Mouse (Mus musculus): ENCODE results near the gene Sorl1. TPM values are rescaled to one million over a fixed set of nuclear protein-coding genes. Genes with fewer than 3 reads are reported as not detected.

Gene Sorl1
- polyA plus RNA-seq, 1 experiment from 2014 or later, result 8.8 TPM

GRCm38 (mm10) chr9:42076256-42076849 is 47.7 kb downstream of the Sorl1 start:
- ATAC-seq (ENCODE audit: low FRiP score, low TSS enrichment) (no peak), DNase-seq (no peak)
- 93% methylated on average over 10 of the region's 10 CpGs for WGBS

GRCm38 (mm10) chr9:42075241-42075640 is 48.9 kb downstream of the Sorl1 start:
- DNase-seq, result no peak
- peaks cover 4% of the 10 kb centered on the region; the same call in 1 of the 2 replicates for H3K36me3 ChIP-seq (ENCODE audit: control insufficient read depth, insufficient read depth, low read length)
- WGBS, result 24% methylated on average over 2 of the region's 2 CpGs
- H3K4me2 ChIP-seq (ENCODE audit: low read length), result no peak overlapping the region
- H3K27ac ChIP-seq (replicated peaks; ENCODE audit: low read depth, low read length), result no peak overlapping the region
- no peaks in the 10 kb centered on the region for H3K9me3 ChIP-seq (ENCODE audit: control insufficient read depth, low read length)
- no peaks in the 10 kb centered on the region for H3K4me1 ChIP-seq (ENCODE audit: control insufficient read depth, insufficient read depth, low read length)
- H3K4me3 ChIP-seq (replicated peaks; ENCODE audit: low read depth, low read length), result no peak overlapping the region
- no peak overlapping the region for H3K9ac ChIP-seq (replicated peaks; ENCODE audit: low read length)
- no peak for ATAC-seq (ENCODE audit: low FRiP score, low TSS enrichment)
- H3K27me3 ChIP-seq (ENCODE audit: control insufficient read depth, insufficient read depth, low read length), result no peaks in the 10 kb centered on the region

More at GRCm38 (mm10) chr9:42076256-42076849, 47.7 kb downstream of the Sorl1 start:
- Histone ChIP-seq H3K36me3 (ENCODE audit: control insufficient read depth, insufficient read depth, low read length) (no peaks in the 10 kb centered on the region), H3K4me1 (ENCODE audit: control insufficient read depth, insufficient read depth, low read length) (no peaks in the 10 kb centered on the region), H3K27me3 (ENCODE audit: control insufficient read depth, insufficient read depth, low read length) (no peaks in the 10 kb centered on the region), H3K4me2 (ENCODE audit: low read length) (no peak overlapping the region), H3K27ac (replicated peaks; ENCODE audit: low read depth, low read length) (no peak overlapping the region), H3K9me3 (ENCODE audit: control insufficient read depth, low read length) (no peaks in the 10 kb centered on the region), H3K4me3 (replicated peaks; ENCODE audit: low read depth, low read length) (no peak overlapping the region), H3K9ac (replicated peaks; ENCODE audit: low read length) (no peak overlapping the region)

GRCm38 (mm10) chr9:42072010-42072409 is 52.1 kb downstream of the Sorl1 start:
- H3K9me3 ChIP-seq (ENCODE audit: control insufficient read depth, low read length), result no peaks in the 10 kb centered on the region
- DNase-seq, result peak; percentile 22
- no peak overlapping the region for H3K4me2 ChIP-seq (ENCODE audit: low read length)
- H3K27ac ChIP-seq (replicated peaks; ENCODE audit: low read depth, low read length), result no peak overlapping the region
- peaks cover 4% of the 10 kb centered on the region; the same call in 1 of the 2 replicates for H3K36me3 ChIP-seq (ENCODE audit: control insufficient read depth, insufficient read depth, low read length)
- no peaks in the 10 kb centered on the region for H3K27me3 ChIP-seq (ENCODE audit: control insufficient read depth, insufficient read depth, low read length)
- no peak overlapping the region for H3K9ac ChIP-seq (replicated peaks; ENCODE audit: low read length)
- ATAC-seq (ENCODE audit: low FRiP score, low TSS enrichment), result no peak
- no peak overlapping the region for H3K4me3 ChIP-seq (replicated peaks; ENCODE audit: low read depth, low read length)
- H3K4me1 ChIP-seq (ENCODE audit: control insufficient read depth, insufficient read depth, low read length), result 0 out of 2 replicates have a peak, but pooled peaks cover 4% of the 10 kb centered on the region
- WGBS, result 66% methylated on average over 4 of the region's 4 CpGs

GRCm38 (mm10) chr9:42070856-42071255 is 53.2 kb downstream of the Sorl1 start:
- peaks cover 4% of the 10 kb centered on the region; the same call in 1 of the 2 replicates for H3K36me3 ChIP-seq (ENCODE audit: control insufficient read depth, insufficient read depth, low read length)
- ATAC-seq (ENCODE audit: low FRiP score, low TSS enrichment) (no peak), DNase-seq (no peak)
- H3K4me3 ChIP-seq (replicated peaks; ENCODE audit: low read depth, low read length), result no peak overlapping the region
- no peak overlapping the region for H3K4me2 ChIP-seq (ENCODE audit: low read length)
- WGBS, result 95% methylated on average over 6 of the region's 6 CpGs
- H3K9me3 ChIP-seq (ENCODE audit: control insufficient read depth, low read length), result no peaks in the 10 kb centered on the region
- no peak overlapping the region for H3K9ac ChIP-seq (replicated peaks; ENCODE audit: low read length)
- H3K27me3 ChIP-seq (ENCODE audit: control insufficient read depth, insufficient read depth, low read length), result no peaks in the 10 kb centered on the region
- no peak overlapping the region for H3K27ac ChIP-seq (replicated peaks; ENCODE audit: low read depth, low read length)
- H3K4me1 ChIP-seq (ENCODE audit: control insufficient read depth, insufficient read depth, low read length), result 0 out of 2 replicates have a peak, but pooled peaks cover 4% of the 10 kb centered on the region

- Histone ChIP-seq H3K27ac (replicated peaks; ENCODE audit: low read depth, low read length) (no peak overlapping the region), H3K4me2 (ENCODE audit: low read length) (no peak overlapping the region), H3K36me3 (ENCODE audit: control insufficient read depth, insufficient read depth, low read length) (peaks cover 4% of the 10 kb centered on the region; the same call in 1 of the 2 replicates), H3K4me1 (ENCODE audit: control insufficient read depth, insufficient read depth, low read length) (0 out of 2 replicates have a peak, but pooled peaks cover 4% of the 10 kb centered on the region), H3K27me3 (ENCODE audit: control insufficient read depth, insufficient read depth, low read length) (no peaks in the 10 kb centered on the region), H3K4me3 (replicated peaks; ENCODE audit: low read depth, low read length) (no peak overlapping the region), H3K9ac (replicated peaks; ENCODE audit: low read length) (no peak overlapping the region), H3K9me3 (ENCODE audit: control insufficient read depth, low read length) (no peaks in the 10 kb centered on the region)
- 98% methylated on average over 5 of the region's 5 CpGs for WGBS
- ATAC-seq (ENCODE audit: low FRiP score, low TSS enrichment) (no peak), DNase-seq (no peak)
Observed at GRCm38 (mm10) chr9:42069471-42069870, 54.6 kb downstream of the Sorl1 start.

- H3K27ac ChIP-seq (replicated peaks; ENCODE audit: low read depth, low read length), result 0 out of 2 replicates have a peak overlapping the region, but pooled peaks have one; percentile 8
Observed at GRCm38 (mm10) chr9:42067950-42068349, 56.1 kb downstream of the Sorl1 start.

GRCm38 (mm10) chr9:42065756-42066155 is 58.3 kb downstream of the Sorl1 start:
- Histone ChIP-seq H3K27me3 (ENCODE audit: control insufficient read depth, insufficient read depth, low read length) (no peaks in the 10 kb centered on the region), H3K4me2 (ENCODE audit: low read length) (no peak overlapping the region), H3K27ac (replicated peaks; ENCODE audit: low read depth, low read length) (no peak overlapping the region), H3K36me3 (ENCODE audit: control insufficient read depth, insufficient read depth, low read length) (peaks cover 2% of the 10 kb centered on the region; the same call in 1 of the 2 replicates), H3K4me1 (ENCODE audit: control insufficient read depth, insufficient read depth, low read length) (0 out of 2 replicates have a peak, but pooled peaks cover 4% of the 10 kb centered on the region), H3K9me3 (ENCODE audit: control insufficient read depth, low read length) (no peaks in the 10 kb centered on the region), H3K4me3 (replicated peaks; ENCODE audit: low read depth, low read length) (no peak overlapping the region), H3K9ac (replicated peaks; ENCODE audit: low read length) (no peak overlapping the region)
- ATAC-seq (ENCODE audit: low FRiP score, low TSS enrichment), result no peak
- DNase-seq, result no peak
- 89% methylated on average over 1 of the region's 1 CpGs for WGBS

More at GRCm38 (mm10) chr9:42067950-42068349, 56.1 kb downstream of the Sorl1 start:
- H3K4me2 ChIP-seq (ENCODE audit: low read length), result no peak overlapping the region
- no peak overlapping the region for H3K9ac ChIP-seq (replicated peaks; ENCODE audit: low read length)
- DNase-seq, result peak; percentile 40
- H3K9me3 ChIP-seq (ENCODE audit: control insufficient read depth, low read length), result no peaks in the 10 kb centered on the region
- 58% methylated on average over 9 of the region's 9 CpGs for WGBS
- H3K36me3 ChIP-seq (ENCODE audit: control insufficient read depth, insufficient read depth, low read length), result peaks cover 4% of the 10 kb centered on the region; the same call in 1 of the 2 replicates
- H3K27me3 ChIP-seq (ENCODE audit: control insufficient read depth, insufficient read depth, low read length), result no peaks in the 10 kb centered on the region
- H3K4me3 ChIP-seq (replicated peaks; ENCODE audit: low read depth, low read length), result no peak overlapping the region
- 0 out of 2 replicates have a peak, but pooled peaks cover 4% of the 10 kb centered on the region for H3K4me1 ChIP-seq (ENCODE audit: control insufficient read depth, insufficient read depth, low read length)
- ATAC-seq (ENCODE audit: low FRiP score, low TSS enrichment), result no peak

GRCm38 (mm10) chr9:42063391-42063790 is 60.7 kb downstream of the Sorl1 start:
- Histone ChIP-seq H3K27me3 (ENCODE audit: control insufficient read depth, insufficient read depth, low read length) (no peaks in the 10 kb centered on the region), H3K4me3 (replicated peaks; ENCODE audit: low read depth, low read length) (no peak overlapping the region), H3K27ac (replicated peaks; ENCODE audit: low read depth, low read length) (no peak overlapping the region), H3K9me3 (ENCODE audit: control insufficient read depth, low read length) (no peaks in the 10 kb centered on the region), H3K4me2 (ENCODE audit: low read length) (no peak overlapping the region), H3K36me3 (ENCODE audit: control insufficient read depth, insufficient read depth, low read length) (no peaks in the 10 kb centered on the region), H3K9ac (replicated peaks; ENCODE audit: low read length) (no peak overlapping the region), H3K4me1 (ENCODE audit: control insufficient read depth, insufficient read depth, low read length) (0 out of 2 replicates have a peak, but pooled peaks cover 4% of the 10 kb centered on the region)
- ATAC-seq (ENCODE audit: low FRiP score, low TSS enrichment) (no peak), DNase-seq (no peak)
- WGBS, result 83% methylated on average over 4 of the region's 4 CpGs

GRCm38 (mm10) chr9:42062269-42062668 is 61.8 kb downstream of the Sorl1 start:
- DNase-seq, result no peak
- Histone ChIP-seq H3K9ac (replicated peaks; ENCODE audit: low read length) (no peak overlapping the region), H3K4me2 (ENCODE audit: low read length) (no peak overlapping the region), H3K27me3 (ENCODE audit: control insufficient read depth, insufficient read depth, low read length) (no peaks in the 10 kb centered on the region), H3K36me3 (ENCODE audit: control insufficient read depth, insufficient read depth, low read length) (no peaks in the 10 kb centered on the region), H3K4me3 (replicated peaks; ENCODE audit: low read depth, low read length) (no peak overlapping the region), H3K4me1 (ENCODE audit: control insufficient read depth, insufficient read depth, low read length) (no peaks in the 10 kb centered on the region), H3K27ac (replicated peaks; ENCODE audit: low read depth, low read length) (no peak overlapping the region), H3K9me3 (ENCODE audit: control insufficient read depth, low read length) (no peaks in the 10 kb centered on the region)
- ATAC-seq (ENCODE audit: low FRiP score, low TSS enrichment), result no peak
- WGBS, result 73% methylated on average over 8 of the region's 8 CpGs
